Mouse (Mus musculus): ENCODE results near the gene Mef2c.
A peak's percentile ranks its signal among the peaks of the same experiment; 100 is the strongest.

Mef2c gene

GRCm38 (mm10) chr13:83503919-83504318, at the start of gene Mef2c:
Gene Mef2c (plus strand): TSS chr13:83504034.
- DNase-seq (ENCODE audit: low spot score) = no peak

GRCm38 (mm10) chr13:83458729-83459128, 45.1 kb upstream of the Mef2c start:
- no peak for DNase-seq (ENCODE audit: low spot score)

- no peak for DNase-seq (ENCODE audit: low spot score)
Observed at GRCm38 (mm10) chr13:83459600-83459999, 44.2 kb upstream of the Mef2c start.

GRCm38 (mm10) chr13:83460620-83461019, 43.2 kb upstream of the Mef2c start:
- DNase-seq (ENCODE audit: low spot score) = no peak

GRCm38 (mm10) chr13:83461556-83461955, 42.3 kb upstream of the Mef2c start:
- DNase-seq (ENCODE audit: low spot score) = no peak

DNA sequence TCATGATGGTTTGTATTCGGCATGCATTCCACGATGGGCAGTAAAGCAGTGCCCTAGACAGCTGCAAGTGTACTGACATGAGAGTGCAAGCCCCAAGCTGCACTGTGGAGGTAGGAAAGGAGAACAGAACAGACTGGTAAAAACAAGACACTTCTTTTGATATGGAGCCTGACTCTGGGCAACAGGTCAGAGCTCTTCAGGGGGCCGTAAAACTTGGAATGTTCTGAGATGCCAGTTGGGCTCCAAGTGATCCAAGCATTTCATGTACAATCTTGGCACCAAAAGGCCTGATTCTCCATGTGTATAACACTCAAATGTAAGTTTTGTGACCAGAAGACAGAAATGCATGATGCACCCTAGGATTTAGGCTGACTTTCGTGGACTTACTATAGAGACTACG, 37.1 kb upstream of the Mef2c start:
- no peak for DNase-seq (ENCODE audit: low spot score)

- no peak for DNase-seq (ENCODE audit: low spot score)
Observed at GRCm38 (mm10) chr13:83468794-83469193, 35.0 kb upstream of the Mef2c start.

DNA sequence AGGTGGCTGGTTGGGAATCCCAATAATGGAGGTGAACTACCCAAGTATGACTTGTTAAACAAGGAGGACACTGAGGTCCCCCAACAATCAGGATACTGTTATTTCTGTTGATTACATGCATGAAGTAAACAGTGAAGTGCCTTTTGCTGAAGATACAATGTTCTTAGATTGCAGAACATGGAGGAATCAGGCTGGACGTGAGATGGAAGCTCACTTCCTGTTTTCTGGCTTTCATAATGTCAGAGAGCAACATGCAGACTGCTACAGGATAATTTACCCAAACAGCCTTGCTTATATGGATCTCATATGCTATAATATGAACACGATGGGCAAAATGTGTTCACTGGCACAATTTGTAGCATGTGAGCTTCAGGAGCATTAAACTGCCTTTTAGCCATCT, 30.1 kb upstream of the Mef2c start:
- no peak for DNase-seq (ENCODE audit: low spot score)

DNA sequence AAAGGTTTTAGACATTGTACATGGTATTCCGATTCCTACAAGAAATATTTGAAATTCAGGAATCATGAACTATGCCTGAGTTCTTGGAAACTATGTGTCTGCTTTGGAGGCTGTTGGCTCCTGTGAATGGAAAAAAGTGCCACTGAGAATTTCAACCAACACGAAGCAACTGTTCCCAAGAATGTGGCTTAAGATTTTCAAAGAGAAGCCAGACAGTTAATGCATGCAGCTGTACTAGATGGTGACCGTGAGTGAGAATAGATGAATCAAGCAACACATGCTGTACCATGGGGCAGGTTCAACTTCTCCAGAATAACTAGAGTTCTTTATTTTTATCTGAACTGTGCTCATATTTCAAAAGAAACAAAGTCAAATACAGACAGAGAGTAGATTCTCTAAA, 23.4 kb upstream of the Mef2c start:
- DNase-seq (ENCODE audit: low spot score) = no peak

- no peak for DNase-seq (ENCODE audit: low spot score)
Observed at GRCm38 (mm10) chr13:83481310-83481709, 22.5 kb upstream of the Mef2c start.

GRCm38 (mm10) chr13:83482087-83482486, 21.7 kb upstream of the Mef2c start:
- DNase-seq (ENCODE audit: low spot score) = no peak

GRCm38 (mm10) chr13:83484215-83484614, 19.6 kb upstream of the Mef2c start:
- DNase-seq (ENCODE audit: low spot score) = no peak

- no peak for DNase-seq (ENCODE audit: low spot score)
Observed at GRCm38 (mm10) chr13:83484721-83485369, 19.0 kb upstream of the Mef2c start.

DNA sequence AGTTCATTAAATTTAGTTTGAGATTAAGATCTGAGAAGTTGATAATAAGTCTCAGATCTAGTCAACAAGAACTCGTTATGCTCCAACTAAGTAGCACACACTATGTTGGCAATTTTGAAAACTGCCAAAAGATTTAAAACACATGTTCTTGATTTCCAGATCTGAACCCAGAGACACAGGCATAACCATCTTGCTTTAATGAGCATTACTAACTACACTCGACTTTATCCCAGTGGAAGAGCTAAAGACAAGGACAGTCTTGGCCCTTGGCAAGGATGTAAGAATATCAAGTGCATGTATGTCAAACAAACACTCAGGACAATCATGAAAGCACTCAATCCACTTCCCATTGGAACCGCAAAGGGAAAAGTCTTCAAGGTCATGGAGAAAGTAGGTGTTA, 11.8 kb upstream of the Mef2c start:
- DNase-seq (ENCODE audit: low spot score) = no peak

- DNase-seq (ENCODE audit: low spot score) = no peak
Observed at GRCm38 (mm10) chr13:83497708-83498107, 6.1 kb upstream of the Mef2c start.

- DNase-seq (ENCODE audit: low spot score) = no peak
Observed at GRCm38 (mm10) chr13:83499526-83499925, 4.3 kb upstream of the Mef2c start.

- DNase-seq (ENCODE audit: low spot score) = no peak
Observed at GRCm38 (mm10) chr13:83507687-83508086, 3.9 kb downstream of the Mef2c start.

- DNase-seq (ENCODE audit: low spot score) = no peak
Observed at GRCm38 (mm10) chr13:83515013-83515547, 11.2 kb downstream of the Mef2c start.

DNA sequence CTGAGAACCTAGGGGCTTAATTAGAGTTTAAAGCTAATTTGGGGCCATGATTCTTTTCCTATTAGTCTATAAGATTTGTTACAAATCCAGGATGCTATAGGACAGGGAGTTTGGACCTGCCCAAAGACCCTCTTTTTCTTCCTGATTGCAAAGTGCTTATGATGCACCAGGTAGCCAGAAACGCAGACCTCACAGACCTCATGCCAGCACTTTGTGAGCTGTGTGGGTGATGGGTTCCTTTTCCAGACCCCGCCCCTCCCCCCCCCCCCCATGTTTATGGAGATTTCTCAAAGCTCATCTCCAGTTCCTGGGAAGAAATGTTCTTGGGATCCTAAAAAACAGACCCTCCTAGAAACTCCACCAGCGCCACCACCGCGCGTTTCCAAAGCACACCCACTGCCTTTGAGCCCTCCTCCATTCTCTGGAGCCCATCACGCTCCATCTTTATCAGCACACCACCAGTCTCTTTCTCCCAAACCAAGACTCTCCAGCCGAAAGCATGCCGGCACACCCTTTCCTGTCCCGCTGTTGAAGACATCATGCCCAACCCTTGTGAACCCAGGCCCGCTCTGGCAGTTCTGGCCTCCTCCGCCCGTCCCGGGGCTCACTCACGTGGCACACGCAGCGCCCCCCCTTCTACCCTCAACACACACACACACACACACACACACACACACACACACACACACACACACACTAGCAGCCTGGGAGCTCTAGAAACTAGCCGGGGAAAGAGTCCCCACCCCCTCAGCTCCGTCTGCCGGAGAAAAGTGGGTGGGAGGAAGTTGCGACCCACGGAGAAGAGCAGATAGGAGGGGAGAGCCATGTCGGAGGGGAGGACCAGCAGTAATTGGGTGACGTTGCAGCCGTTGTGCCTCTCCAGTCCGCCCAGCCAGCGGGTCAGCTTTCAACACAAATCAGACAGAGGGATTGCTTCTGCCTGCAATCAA, 14.1 kb downstream of the Mef2c start:
- peak; percentile 32 for DNase-seq (ENCODE audit: low spot score)

- no peak for DNase-seq (ENCODE audit: low spot score)
Observed at GRCm38 (mm10) chr13:83520807-83521206, 17.0 kb downstream of the Mef2c start.

DNA sequence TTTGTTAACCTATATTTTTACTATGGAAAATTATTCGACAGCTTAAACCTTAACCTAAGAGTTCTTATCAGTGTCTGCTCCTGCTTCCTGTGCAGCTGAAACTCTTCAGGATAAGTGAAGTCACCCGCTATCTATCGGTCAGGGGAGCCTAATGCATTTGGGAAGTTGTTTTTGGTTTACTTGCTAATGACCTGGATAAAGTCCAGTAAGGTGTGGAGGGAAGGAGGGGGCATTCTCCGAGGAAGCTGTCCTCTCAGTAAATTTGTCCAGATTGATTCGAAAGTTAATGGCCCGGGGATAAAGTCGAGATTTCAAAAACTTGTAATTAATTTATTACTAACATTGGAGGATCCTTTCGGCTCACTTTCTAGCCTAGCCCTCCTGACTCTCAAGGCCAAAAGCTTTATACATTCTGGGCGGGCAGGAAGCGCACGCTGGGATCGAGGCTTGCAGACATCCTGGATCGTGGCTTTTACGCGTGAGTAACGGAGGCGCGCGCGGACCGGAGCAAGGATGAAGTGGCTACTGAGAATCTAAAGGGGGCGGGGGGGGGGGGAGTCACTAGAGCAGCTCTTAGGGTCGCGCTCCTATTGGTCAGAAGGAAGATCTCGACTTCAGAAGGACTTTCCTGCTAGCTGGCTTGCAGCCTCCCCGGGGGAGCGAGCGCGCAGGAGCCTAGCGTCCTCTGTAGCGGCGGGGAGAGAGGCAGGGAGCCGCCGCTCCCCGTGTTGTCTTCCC, 19.6 kb downstream of the Mef2c start:
- DNase-seq (ENCODE audit: low spot score) = peak; percentile 33

GRCm38 (mm10) chr13:83524159-83524901, 20.5 kb downstream of the Mef2c start:
- DNase-seq (ENCODE audit: low spot score) = peak; percentile 41

Data from ovary, postnatal 14 days (tissue).